Comparison of ENCODE assay signal across 12 mouse cellular contexts in the genomic region with DNA sequence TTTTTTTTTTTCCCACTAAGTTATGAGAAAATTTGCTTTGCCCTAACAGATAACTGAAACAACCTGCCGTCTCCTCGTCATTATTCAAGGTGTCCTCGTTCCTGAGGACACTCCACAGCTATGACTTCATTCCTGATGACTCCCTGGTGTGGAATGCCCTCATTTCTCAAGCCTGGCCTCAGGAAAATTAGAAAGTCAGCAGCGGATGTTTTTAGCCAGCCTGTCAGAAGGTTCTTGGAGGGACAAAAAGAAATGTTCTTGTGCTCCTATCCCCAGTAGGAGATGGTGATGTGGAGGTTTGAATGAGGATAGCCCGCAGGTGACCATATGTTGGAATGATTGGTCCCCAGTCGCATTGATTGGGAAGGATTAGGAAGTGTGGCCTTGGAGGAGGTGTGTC.
"Had no signal": no experiment of that assay in that cellular context is flagged by ENCODE, and none has a peak within 500 bp of the region (broad histone marks: within the 10 kb centered on the region; RNA-seq: fewer than 3 reads in every experiment).

No protein-coding gene starts in this region.

- H3K27ac ChIP-seq: limb, embryonic 15.5 days; liver, embryonic 12.5 days; midbrain, embryonic 12.5 days had no signal

- DNase-seq: kidney, postnatal 25 days; layer of hippocampus, adult 9-11 months; layer of hippocampus, postnatal 36 days; lung, embryonic 14.5 days; lung, postnatal 10 days; lung, postnatal 4 days; right cerebral cortex, postnatal 25 days; thymus, adult 18-20 months; thymus, postnatal 14 days had no signal

- H3K4me2 ChIP-seq: limb, embryonic 15.5 days; liver, embryonic 12.5 days; lung, embryonic 14.5 days; midbrain, embryonic 12.5 days had no signal

- H3K4me3 ChIP-seq: limb, embryonic 15.5 days; liver, embryonic 12.5 days; midbrain, embryonic 12.5 days had no signal

- H3K9me3 ChIP-seq: limb, embryonic 15.5 days; liver, embryonic 12.5 days; midbrain, embryonic 12.5 days had no signal

- H3K9ac ChIP-seq: limb, embryonic 15.5 days; liver, embryonic 12.5 days; lung, embryonic 14.5 days; midbrain, embryonic 12.5 days had no signal

- H3K27me3 ChIP-seq: limb, embryonic 15.5 days; midbrain, embryonic 12.5 days had no signal

- ATAC-seq: liver, embryonic 12.5 days had no signal

- H3K36me3 ChIP-seq: limb, embryonic 15.5 days; liver, embryonic 12.5 days; midbrain, embryonic 12.5 days had no signal

- H3K4me1 ChIP-seq: limb, embryonic 15.5 days; liver, embryonic 12.5 days; midbrain, embryonic 12.5 days had no signal
